Mouse (Mus musculus): ENCODE measurements around the gene Degs1.

Gene Degs1

DNA sequence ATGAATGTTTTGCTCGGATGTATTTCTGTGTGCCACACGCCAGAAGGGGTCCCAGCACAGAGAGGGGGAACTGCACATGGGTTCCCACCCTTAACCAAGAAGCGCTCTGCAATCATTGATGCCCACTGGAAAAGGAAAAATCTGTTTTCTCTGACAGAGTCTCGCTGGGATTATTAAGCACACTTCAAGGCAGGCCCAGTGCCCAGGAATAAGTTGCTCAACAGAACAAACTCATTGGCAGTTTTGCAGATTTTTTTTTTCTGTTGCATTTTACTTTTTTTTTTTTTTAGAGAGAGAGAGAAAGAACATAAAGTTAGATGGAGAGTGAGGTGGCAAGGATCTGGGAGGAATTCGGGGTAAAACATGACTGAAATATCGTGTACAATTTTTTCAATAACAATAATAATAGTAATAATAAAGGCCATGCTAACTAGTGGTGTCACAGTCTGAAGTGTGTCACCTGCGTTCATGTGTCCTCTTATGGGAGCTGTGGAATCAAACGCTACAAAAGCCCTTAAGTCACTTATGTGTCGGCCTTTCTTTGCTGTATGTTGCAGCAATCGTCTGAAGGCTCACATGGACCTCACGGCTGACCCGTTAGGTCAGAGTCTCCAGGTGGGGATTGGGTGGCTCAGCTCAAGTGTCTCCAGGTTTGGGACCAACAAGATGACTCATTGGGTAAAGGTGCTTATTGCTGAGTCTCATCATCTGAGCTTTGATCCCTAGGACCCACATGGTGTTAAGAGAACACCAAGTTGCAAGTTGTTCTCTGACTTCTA, 28.7 kb downstream of the Degs1 start:
- Histone ChIP-seq H3K9me3 (ENCODE audit: low read length) (peaks cover 26% of the 10 kb centered on the region), H3K4me1 (replicated peaks; ENCODE audit: low read depth, low read length) (0 out of 2 replicates have a peak, but pooled peaks cover 2% of the 10 kb centered on the region), H3K4me3 (replicated peaks; ENCODE audit: low read length) (no peak overlapping the region), H3K36me3 (ENCODE audit: insufficient read depth, low read length) (no peaks in the 10 kb centered on the region), H3K27me3 (ENCODE audit: insufficient read depth, low read length) (peaks cover 14% of the 10 kb centered on the region)
- TF ChIP-seq CTCF (conservative IDR thresholded peaks at IDR 0.05; ENCODE audit: low read length) (no peak), NANOG (IDR thresholded peaks at IDR 0.05; ENCODE audit: borderline replicate concordance, low read length) (no peak), POU5F1 (IDR thresholded peaks at IDR 0.05; ENCODE audit: borderline replicate concordance, low read length) (no peak)

DNA sequence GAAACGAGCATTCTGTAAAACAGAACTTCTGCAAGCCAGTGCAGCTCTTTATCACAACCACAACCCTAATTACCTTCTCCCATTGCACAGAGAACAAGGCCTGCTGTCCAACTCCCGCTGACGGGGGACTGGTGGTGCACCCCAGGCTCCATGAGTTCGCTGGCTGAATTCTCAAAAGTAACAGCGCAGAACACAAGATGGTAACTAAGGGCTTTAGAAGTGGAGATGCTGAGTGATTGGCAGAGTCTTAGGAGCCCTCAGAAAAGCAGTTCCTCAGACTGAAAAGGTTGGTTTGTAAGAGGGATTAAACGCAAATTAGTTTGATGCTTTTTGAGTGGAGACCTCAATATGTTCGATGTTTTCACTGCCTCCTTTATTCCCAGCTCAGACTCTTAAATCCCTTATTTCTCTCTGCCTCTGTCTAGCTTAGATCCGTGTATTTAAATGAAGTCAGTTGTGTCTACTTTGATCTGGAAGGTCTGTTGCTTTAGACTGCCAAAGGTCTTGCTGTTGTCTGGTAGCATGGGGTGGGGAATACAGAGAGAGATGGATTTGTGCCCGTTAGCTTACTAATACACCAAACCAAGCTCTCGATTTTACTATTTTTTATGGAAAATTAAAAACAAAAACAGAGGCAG, 30.0 kb downstream of the Degs1 start:
- Histone ChIP-seq H3K4me3 (replicated peaks; ENCODE audit: low read length) (no peak overlapping the region), H3K27me3 (ENCODE audit: insufficient read depth, low read length) (peaks cover 14% of the 10 kb centered on the region), H3K9me3 (ENCODE audit: low read length) (peaks cover 26% of the 10 kb centered on the region), H3K4me1 (replicated peaks; ENCODE audit: low read depth, low read length) (0 out of 2 replicates have a peak, but pooled peaks cover 2% of the 10 kb centered on the region), H3K36me3 (ENCODE audit: insufficient read depth, low read length) (no peaks in the 10 kb centered on the region)
- TF ChIP-seq POU5F1 (IDR thresholded peaks at IDR 0.05; ENCODE audit: borderline replicate concordance, low read length), result no peak
- no peak for TF ChIP-seq NANOG (IDR thresholded peaks at IDR 0.05; ENCODE audit: borderline replicate concordance, low read length)
- TF ChIP-seq CTCF (conservative IDR thresholded peaks at IDR 0.05; ENCODE audit: low read length), result no peak

DNA sequence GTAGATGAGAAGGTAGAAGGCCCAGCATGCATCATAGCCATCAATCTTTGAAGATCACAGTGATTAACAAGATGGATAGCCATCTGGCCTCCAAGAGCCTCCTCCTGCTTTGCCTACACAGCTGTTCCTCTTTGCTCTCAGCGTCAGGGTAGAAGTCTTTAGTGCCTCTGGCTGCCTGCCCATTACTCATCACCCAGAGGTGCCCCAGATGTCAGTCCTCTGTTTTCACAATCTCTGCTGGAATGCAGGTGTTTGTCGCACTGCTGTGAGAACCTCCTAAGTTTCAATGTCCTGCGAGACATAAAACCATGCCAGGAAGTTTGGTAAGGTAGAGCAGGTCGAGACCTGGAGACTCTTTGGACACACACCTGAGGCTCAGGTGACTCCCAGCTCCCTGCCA, 31.9 kb downstream of the Degs1 start:
- no peaks in the 10 kb centered on the region for H3K36me3 ChIP-seq (ENCODE audit: insufficient read depth, low read length)
- TF ChIP-seq CTCF (conservative IDR thresholded peaks at IDR 0.05; ENCODE audit: low read length), result no peak
- no peak for TF ChIP-seq POU5F1 (IDR thresholded peaks at IDR 0.05; ENCODE audit: borderline replicate concordance, low read length)
- no peak for TF ChIP-seq NANOG (IDR thresholded peaks at IDR 0.05; ENCODE audit: borderline replicate concordance, low read length)
- H3K4me1 ChIP-seq (replicated peaks; ENCODE audit: low read depth, low read length), result peaks cover 5% of the 10 kb centered on the region; the same call in 1 of the 2 replicates
- H3K4me3 ChIP-seq (replicated peaks; ENCODE audit: low read length), result no peak overlapping the region
- peaks cover 19% of the 10 kb centered on the region for H3K9me3 ChIP-seq (ENCODE audit: low read length)
- peaks cover 2% of the 10 kb centered on the region; the same call in 1 of the 2 replicates for H3K27me3 ChIP-seq (ENCODE audit: insufficient read depth, low read length)

GRCm38 (mm10) chr1:182249298-182249697, 33.3 kb downstream of the Degs1 start:
- Histone ChIP-seq H3K4me3 (replicated peaks; ENCODE audit: low read length) (no peak overlapping the region), H3K9me3 (ENCODE audit: low read length) (peaks cover 9% of the 10 kb centered on the region; the same call in 1 of the 2 replicates), H3K36me3 (ENCODE audit: insufficient read depth, low read length) (no peaks in the 10 kb centered on the region), H3K4me1 (replicated peaks; ENCODE audit: low read depth, low read length) (peaks cover 12% of the 10 kb centered on the region), H3K27me3 (ENCODE audit: insufficient read depth, low read length) (no peaks in the 10 kb centered on the region)
- TF ChIP-seq NANOG (IDR thresholded peaks at IDR 0.05; ENCODE audit: borderline replicate concordance, low read length), result no peak
- no peak for TF ChIP-seq CTCF (conservative IDR thresholded peaks at IDR 0.05; ENCODE audit: low read length)
- no peak for TF ChIP-seq POU5F1 (IDR thresholded peaks at IDR 0.05; ENCODE audit: borderline replicate concordance, low read length)

GRCm38 (mm10) chr1:182245003-182245402, 37.6 kb downstream of the Degs1 start:
- TF ChIP-seq NANOG (IDR thresholded peaks at IDR 0.05; ENCODE audit: borderline replicate concordance, low read length) (no peak), CTCF (conservative IDR thresholded peaks at IDR 0.05; ENCODE audit: low read length) (no peak), POU5F1 (IDR thresholded peaks at IDR 0.05; ENCODE audit: borderline replicate concordance, low read length) (no peak)
- H3K4me3 ChIP-seq (replicated peaks; ENCODE audit: low read length), result no peak overlapping the region
- no peaks in the 10 kb centered on the region for H3K36me3 ChIP-seq (ENCODE audit: insufficient read depth, low read length)
- H3K9me3 ChIP-seq (ENCODE audit: low read length), result peaks cover 4% of the 10 kb centered on the region; the same call in 1 of the 2 replicates
- no peaks in the 10 kb centered on the region for H3K27me3 ChIP-seq (ENCODE audit: insufficient read depth, low read length)
- peaks cover 12% of the 10 kb centered on the region for H3K4me1 ChIP-seq (replicated peaks; ENCODE audit: low read depth, low read length)

DNA sequence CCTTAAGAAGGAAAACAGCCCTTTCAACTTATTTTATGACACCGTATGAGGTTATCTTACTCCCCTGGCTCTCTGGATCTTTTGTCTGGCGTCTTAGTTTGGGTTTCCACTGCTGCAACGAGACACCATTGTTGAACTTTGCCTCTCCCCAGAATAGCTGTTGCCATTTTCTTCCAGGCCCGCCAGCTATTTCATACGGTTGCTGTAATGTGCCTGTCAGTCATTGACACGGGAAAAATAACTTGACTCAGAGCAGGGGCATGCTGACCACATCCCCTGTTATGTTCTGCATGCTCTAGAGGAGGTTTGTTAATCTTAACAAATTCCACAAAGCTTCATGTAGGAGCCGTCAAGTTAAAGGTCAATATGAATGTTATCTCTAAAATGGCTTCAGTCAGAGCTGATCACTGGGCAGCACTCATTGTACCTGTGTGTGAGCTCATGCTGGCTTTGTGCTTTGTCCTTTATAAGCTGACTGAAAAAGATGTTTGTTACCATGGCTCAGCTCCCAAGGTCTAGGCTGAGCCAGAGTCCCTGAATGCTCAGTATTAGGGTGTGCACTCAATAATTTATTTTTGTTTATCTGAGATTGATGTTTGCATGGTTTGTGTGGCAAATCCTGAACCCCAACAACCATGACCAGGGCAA, 44.4 kb downstream of the Degs1 start:
- H3K4me3 ChIP-seq (replicated peaks; ENCODE audit: low read length), result no peak overlapping the region
- no peaks in the 10 kb centered on the region for H3K36me3 ChIP-seq (ENCODE audit: insufficient read depth, low read length)
- no peaks in the 10 kb centered on the region for H3K4me1 ChIP-seq (replicated peaks; ENCODE audit: low read depth, low read length)
- H3K27me3 ChIP-seq (ENCODE audit: insufficient read depth, low read length), result no peaks in the 10 kb centered on the region
- TF ChIP-seq CTCF (conservative IDR thresholded peaks at IDR 0.05; ENCODE audit: low read length), result no peak
- TF ChIP-seq POU5F1 (IDR thresholded peaks at IDR 0.05; ENCODE audit: borderline replicate concordance, low read length), result no peak
- no peak for TF ChIP-seq NANOG (IDR thresholded peaks at IDR 0.05; ENCODE audit: borderline replicate concordance, low read length)
- H3K9me3 ChIP-seq (ENCODE audit: low read length), result peaks cover 48% of the 10 kb centered on the region

DNA sequence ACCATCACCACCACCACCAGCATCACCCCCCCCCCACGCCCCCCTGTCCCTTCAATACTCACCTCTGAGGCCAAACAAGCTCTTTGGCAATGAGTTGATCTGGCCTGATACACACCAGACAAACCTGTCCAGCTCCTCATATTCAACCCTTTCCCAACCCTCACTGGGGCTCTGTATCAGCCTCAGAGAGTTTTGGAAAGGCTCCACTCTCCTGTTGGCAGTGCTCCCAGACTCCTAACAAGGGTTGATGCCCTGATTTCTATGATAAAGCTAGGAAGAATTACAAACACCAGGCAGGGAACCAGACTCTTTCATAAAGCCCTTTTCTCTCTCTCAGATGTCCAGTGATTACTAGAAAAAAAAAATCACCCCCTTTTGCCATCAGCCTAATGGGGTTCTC, 45.2 kb downstream of the Degs1 start:
- no peak overlapping the region for H3K4me3 ChIP-seq (replicated peaks; ENCODE audit: low read length)
- no peaks in the 10 kb centered on the region for H3K4me1 ChIP-seq (replicated peaks; ENCODE audit: low read depth, low read length)
- no peaks in the 10 kb centered on the region for H3K36me3 ChIP-seq (ENCODE audit: insufficient read depth, low read length)
- H3K27me3 ChIP-seq (ENCODE audit: insufficient read depth, low read length), result no peaks in the 10 kb centered on the region
- H3K9me3 ChIP-seq (ENCODE audit: low read length), result peaks cover 56% of the 10 kb centered on the region
- TF ChIP-seq CTCF (conservative IDR thresholded peaks at IDR 0.05; ENCODE audit: low read length) (no peak), POU5F1 (IDR thresholded peaks at IDR 0.05; ENCODE audit: borderline replicate concordance, low read length) (no peak), NANOG (IDR thresholded peaks at IDR 0.05; ENCODE audit: borderline replicate concordance, low read length) (no peak)

GRCm38 (mm10) chr1:182235174-182235573, 47.4 kb downstream of the Degs1 start:
- H3K4me3 ChIP-seq (replicated peaks; ENCODE audit: low read length), result no peak overlapping the region
- H3K27me3 ChIP-seq (ENCODE audit: insufficient read depth, low read length), result no peaks in the 10 kb centered on the region
- H3K4me1 ChIP-seq (replicated peaks; ENCODE audit: low read depth, low read length), result no peaks in the 10 kb centered on the region
- peaks cover 65% of the 10 kb centered on the region for H3K9me3 ChIP-seq (ENCODE audit: low read length)
- no peaks in the 10 kb centered on the region for H3K36me3 ChIP-seq (ENCODE audit: insufficient read depth, low read length)
- TF ChIP-seq POU5F1 (IDR thresholded peaks at IDR 0.05; ENCODE audit: borderline replicate concordance, low read length), result no peak
- no peak for TF ChIP-seq CTCF (conservative IDR thresholded peaks at IDR 0.05; ENCODE audit: low read length)
- TF ChIP-seq NANOG (IDR thresholded peaks at IDR 0.05; ENCODE audit: borderline replicate concordance, low read length), result no peak

Data from E14TG2a.4 (cell line).